Mouse (Mus musculus): Measurements from ENCODE around the gene Vmn2r3. TPM values are rescaled to one million over a fixed set of nuclear protein-coding genes. Genes with fewer than 3 reads are reported as not detected.
"Not testable (repeated sequence)": the region's sequence is repeated elsewhere in the genome, so short reads cannot be mapped to it uniquely, and the experiment has no call there.

Gene Vmn2r3
- polyA plus RNA-seq (2017; shearing (Covaris generic)): under 1 TPM in 1 of 2 experiments, not detected in 1; 0.08 TPM

- ATAC-seq: no peak
Measured at GRCm38 (mm10) chr3:64289609-64290008, at the start of gene Vmn2r3. TSS of gene Vmn2r3 (minus strand) at chr3:64289709.

DNA sequence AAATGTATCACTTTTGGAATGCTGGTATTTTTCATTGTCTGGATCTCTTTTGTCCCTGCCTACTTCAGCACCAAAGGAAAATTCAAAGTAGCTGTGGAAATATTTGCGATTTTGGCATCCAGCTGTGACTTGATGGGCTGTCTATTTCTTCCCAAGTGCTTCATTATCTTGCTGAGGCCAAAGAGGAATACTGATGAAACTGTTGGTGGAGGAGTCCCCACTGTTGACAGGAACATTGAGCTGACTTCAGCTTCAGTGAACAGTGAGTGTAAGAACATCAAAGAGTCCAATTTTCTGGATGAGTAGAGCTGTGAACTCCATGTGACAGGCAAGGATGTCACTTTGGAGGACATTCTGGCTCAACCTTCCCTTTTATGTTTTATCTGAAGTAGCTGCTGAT, 43.0 kb upstream of the Vmn2r3 start:
- no peak for ATAC-seq

DNA sequence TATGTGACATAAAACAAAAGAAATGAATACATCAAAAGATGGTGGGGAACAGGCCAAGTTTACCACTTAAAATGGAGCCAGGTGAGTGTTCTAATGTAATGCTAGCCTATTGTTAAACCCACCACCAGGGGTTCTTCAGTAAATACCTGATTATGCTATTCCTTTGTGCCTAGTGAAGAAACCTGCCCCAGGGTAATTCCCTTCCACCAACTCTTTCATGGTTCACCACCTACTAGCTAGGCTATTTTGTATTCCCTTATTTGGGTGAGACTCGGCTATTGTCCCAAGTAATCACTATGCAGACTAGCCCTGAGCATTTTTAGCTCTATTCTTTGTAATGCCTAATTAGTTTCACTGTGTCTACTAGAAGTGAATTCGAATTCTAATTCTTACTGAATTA, 32.3 kb upstream of the Vmn2r3 start:
- ATAC-seq: no peak

GRCm38 (mm10) chr3:64306799-64307198, 17.3 kb upstream of the Vmn2r3 start:
- ATAC-seq: no peak

DNA sequence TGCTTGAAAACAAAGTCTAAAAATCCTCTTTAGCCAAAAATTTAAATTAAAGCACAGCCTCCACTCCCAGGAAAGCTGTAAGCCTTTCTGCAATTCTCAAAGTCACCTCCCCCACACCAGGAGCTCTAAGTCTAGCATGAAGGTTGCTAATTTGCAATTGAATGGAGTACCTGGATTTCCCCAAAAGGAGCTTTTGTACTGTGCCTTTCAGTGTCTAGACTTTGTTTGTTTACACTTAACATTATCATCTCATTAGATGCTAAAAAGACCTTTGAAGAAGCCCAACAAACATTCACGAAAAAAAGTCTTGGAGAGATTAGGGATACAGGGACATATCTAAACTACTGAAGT, 23.8 kb downstream of the Vmn2r3 start:
- ATAC-seq: no peak

- not testable (repeated sequence) for ATAC-seq
Measured at GRCm38 (mm10) chr3:64265056-64265761, 24.3 kb downstream of the Vmn2r3 start.

- no peak for ATAC-seq
Measured at GRCm38 (mm10) chr3:64259582-64259981, 29.9 kb downstream of the Vmn2r3 start.

DNA sequence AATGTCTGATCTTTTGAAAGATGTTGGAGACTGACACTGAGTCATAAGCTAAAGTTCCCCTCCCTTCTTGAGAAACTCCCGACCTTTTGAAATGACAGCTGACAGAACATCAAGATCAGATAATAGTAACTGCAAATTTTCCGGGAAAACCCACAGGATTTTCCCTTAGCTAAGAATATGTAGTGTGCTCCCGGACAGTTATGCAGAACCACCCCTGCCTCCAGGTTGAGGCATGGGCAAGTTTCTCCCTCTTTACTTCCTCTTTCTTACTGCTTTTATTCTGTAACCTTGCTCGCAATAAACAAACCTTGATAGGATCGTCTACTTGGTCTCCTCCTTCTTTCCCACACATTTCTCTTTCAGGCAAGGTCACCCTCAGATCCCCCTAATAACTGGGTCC, 37.9 kb downstream of the Vmn2r3 start:
- no peak for ATAC-seq

DNA sequence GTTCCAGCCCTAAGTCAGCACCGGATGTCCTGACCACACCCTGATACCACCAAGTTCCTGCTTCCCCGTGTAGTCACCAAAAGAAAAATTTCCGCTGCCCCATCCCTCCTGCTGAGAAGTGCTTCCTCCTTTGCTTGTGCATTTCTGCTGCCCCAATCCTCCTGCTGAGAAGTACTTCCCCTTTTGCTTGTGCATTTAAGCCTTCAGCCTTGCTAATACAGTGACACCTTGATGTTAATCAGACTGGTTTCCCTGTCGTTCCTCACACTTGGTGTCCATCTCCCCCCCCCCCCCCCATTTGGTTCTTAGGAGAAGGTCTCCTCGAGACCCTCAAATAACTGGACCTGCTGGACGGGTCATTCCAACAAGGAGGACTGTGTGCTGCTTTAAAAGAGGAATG, 39.0 kb downstream of the Vmn2r3 start:
- not testable (repeated sequence) for ATAC-seq

GRCm38 (mm10) chr3:64235459-64235858, 54.0 kb downstream of the Vmn2r3 start:
- not testable (repeated sequence) for ATAC-seq

DNA sequence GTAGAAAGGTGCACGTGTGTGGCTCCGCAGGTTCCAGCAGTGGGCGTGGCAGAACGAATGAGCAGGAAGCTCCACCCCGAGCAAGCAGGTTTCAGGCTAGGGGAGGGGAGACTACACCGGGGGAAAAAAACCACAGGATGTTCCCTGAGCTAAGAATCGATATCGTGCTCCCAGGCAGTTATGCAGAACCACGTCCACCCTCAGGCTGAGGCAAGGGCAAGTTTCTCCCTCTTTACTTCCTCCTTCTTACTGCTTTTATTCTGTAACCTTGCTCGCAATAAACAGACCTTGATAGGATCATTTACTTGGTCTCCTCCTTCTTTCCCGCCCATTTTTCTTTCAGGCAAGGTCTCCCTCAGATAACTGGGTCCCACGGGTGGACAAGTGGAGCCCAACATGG, 55.9 kb downstream of the Vmn2r3 start:
- not testable (repeated sequence) for ATAC-seq

GRCm38 (mm10) chr3:64227243-64227642, 62.3 kb downstream of the Vmn2r3 start:
- no peak for ATAC-seq

Other genes starting within 250 kb of the Vmn2r3 start
- gene Vmn2r1, start 208.2 kb downstream of the Vmn2r3 start, polyA plus RNA-seq (2017; shearing (Covaris generic)): not detected
- under 1 TPM in 1 of 2 experiments, not detected in 1; 0.17 TPM for gene Vmn2r2, start 147.8 kb downstream of the Vmn2r3 start, polyA plus RNA-seq (2017; shearing (Covaris generic))
- under 1 TPM in 1 of 2 experiments, not detected in 1; 0.11 TPM for gene Vmn2r4, start 125.7 kb upstream of the Vmn2r3 start, polyA plus RNA-seq (2017; shearing (Covaris generic))
- gene Vmn2r5, start 220.1 kb upstream of the Vmn2r3 start, polyA plus RNA-seq (2017; shearing (Covaris generic)): not detected

Data from activated CD4-positive, CD25-positive, alpha-beta regulatory T cell, adult 4 months (primary cell).